Mouse (Mus musculus) ES-E14 (cell line): ENCODE measurements around the gene Smim14. TPM values are rescaled to one million over a fixed set of nuclear protein-coding genes. Genes with fewer than 3 reads are reported as not detected.

Experiments used
- DNase-seq: peaks from one replicate; pipeline ENCODE4 v3.0.0-alpha.2; 2013; ENCODE audit warnings: low read depth, low spot score
- H3K27ac ChIP-seq: 2 replicates; pipeline ENCODE4 v1.5.1; 2012; ENCODE audit warnings: low read depth, mild to moderate bottlenecking, low read length, moderate library complexity, mixed read lengths; ENCODE audit not compliant: poor library complexity, insufficient read depth, severe bottlenecking
- H3K36me3 ChIP-seq: 2 replicates; pipeline ENCODE4 v1.6.1; 2012; ENCODE audit warnings: mild to moderate bottlenecking, low read length, moderate library complexity, mixed read lengths; ENCODE audit not compliant: control insufficient read depth, poor library complexity, insufficient read depth, severe bottlenecking
- H3K4me1 ChIP-seq, 2 experiments: fragments of 150-350 bp in 1 of 2; sonication (generic) in 1 of 2; 2 replicates each; pipeline ENCODE4 v1.6.1; 2012; ENCODE audit warnings: low read length in 2 of 2, mild to moderate bottlenecking in 1 of 2, mixed read lengths in 1 of 2; ENCODE audit not compliant: control insufficient read depth in 2 of 2, insufficient read depth in 2 of 2, poor library complexity in 1 of 2
- H3K4me3 ChIP-seq, 2 experiments: fragments of 150-350 bp in 1 of 2; sonication (generic) in 1 of 2; 2 replicates each; pipeline ENCODE4 v1.5.1; 2012; ENCODE audit warnings: low read length in 2 of 2, low read depth in 1 of 2, mild to moderate bottlenecking in 1 of 2, mixed read lengths in 1 of 2; ENCODE audit not compliant: insufficient read depth in 1 of 2, poor library complexity in 1 of 2, severe bottlenecking in 1 of 2
- H3K9ac ChIP-seq: 2 replicates; pipeline ENCODE4 v1.6.1; 2012; ENCODE audit warnings: low read depth, mild to moderate bottlenecking, low read length, mixed read lengths; ENCODE audit not compliant: poor library complexity, insufficient read depth, severe bottlenecking
- H3K9me3 ChIP-seq: fragments of 150-350 bp; sonication (generic); 2 replicates; pipeline ENCODE4 v1.6.1; 2012; ENCODE audit warnings: low read depth, mild to moderate bottlenecking, low read length; ENCODE audit not compliant: control insufficient read depth, insufficient read depth
- CHD2 ChIP-seq: IDR thresholded peaks from 2 replicates; pipeline ENCODE4 v1.6.1; 2014; ENCODE audit warnings: mild to moderate bottlenecking, low read depth, low read length, inconsistent platforms
- HCFC1 ChIP-seq: IDR thresholded peaks from 2 replicates; pipeline ENCODE4 v1.6.1; 2012; ENCODE audit warnings: low read length, inconsistent platforms, borderline replicate concordance; ENCODE audit not compliant: insufficient read depth
- MAFK ChIP-seq: IDR thresholded peaks from 2 replicates; pipeline ENCODE4 v1.6.1; 2014; ENCODE audit warnings: mild to moderate bottlenecking, low read depth, low read length, inconsistent platforms; ENCODE audit not compliant: insufficient read depth
- ZC3H11A ChIP-seq: IDR thresholded peaks from 2 replicates; pipeline ENCODE4 v1.6.1; 2012; ENCODE audit warnings: low read depth, mild to moderate bottlenecking, inconsistent platforms, low read length, borderline replicate concordance
- ZNF384 ChIP-seq: IDR thresholded peaks from 2 replicates; pipeline ENCODE4 v1.6.1; 2012; ENCODE audit warnings: low read depth, low read length, inconsistent platforms
- in situ Hi-C, 2 experiments: fragments of 600-800 bp; cut with MboI; formaldehyde crosslinking; loops; one replicate each; pipeline ENCODE4 v1.15.1; 2025; ENCODE audit warnings: low sequenced_read_pairs in 2 of 2, inconsistent platforms in 1 of 2; ENCODE audit not compliant: unreplicated experiment in 2 of 2
- total RNA-seq: library from RNA; depleted of rRNA; stranded (reverse); fragments of 300-350 nt; gene quantifications from 2 replicates; pipeline ENCODE4 v1.2.3, GENCODE M21; 2012

Gene Smim14
- total RNA-seq, 1 experiment, result 23.5 TPM

DNA sequence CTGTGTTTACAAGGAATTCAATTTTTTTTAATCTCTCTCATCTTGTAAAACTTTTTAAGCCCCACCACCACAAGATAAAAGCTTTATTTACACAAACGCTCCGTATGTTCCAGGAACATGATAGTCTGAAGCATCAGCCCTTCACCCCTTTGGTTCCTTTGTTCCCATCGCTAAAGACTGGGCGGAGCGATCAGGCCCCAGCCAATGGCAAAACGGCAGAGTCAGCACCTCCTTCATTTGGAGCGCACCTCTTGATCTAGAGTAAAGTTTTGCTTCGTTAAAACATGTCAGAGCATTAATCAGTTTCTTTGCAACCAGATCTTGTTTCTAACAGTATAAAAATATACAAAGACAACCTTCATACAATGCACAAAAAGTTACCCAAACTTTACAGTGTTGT lies 31.2 kb downstream of the Smim14 start:
- in situ Hi-C loops, result no loop called here
- peak; percentile 27 for DNase-seq
- Histone ChIP-seq H3K36me3 (no peaks in the 10 kb centered on the region), H3K27ac (no peak overlapping the region), H3K9ac (no peak overlapping the region), H3K4me3 (no peak overlapping the region), H3K4me1 (peaks cover 2 to 4% of the 10 kb centered on the region in 2 experiments; a peak in 1 of 4 replicates), H3K9me3 (no peaks in the 10 kb centered on the region)
- peak; percentile 76 for TF ChIP-seq MAFK
- no peak for TF ChIP-seq HCFC1

DNA sequence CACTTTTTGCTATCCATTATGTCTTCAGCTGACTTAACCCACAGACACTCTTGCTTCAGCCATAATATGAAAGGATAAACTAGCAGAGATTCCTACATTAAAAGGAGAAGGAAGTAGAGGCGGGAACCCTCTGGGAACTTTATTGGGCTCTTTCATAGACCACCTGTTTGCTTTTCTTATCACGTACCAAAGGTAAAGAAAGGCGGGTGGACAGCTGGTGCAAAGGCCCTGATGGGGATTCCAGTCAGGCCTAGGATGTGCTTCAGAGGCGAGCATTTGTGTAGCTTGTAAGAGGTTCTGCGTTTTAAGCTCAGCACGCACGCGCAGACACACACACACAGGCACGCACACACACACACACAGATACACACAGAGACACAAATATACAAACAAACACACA lies 35.6 kb downstream of the Smim14 start:
- Histone ChIP-seq H3K27ac (no peak overlapping the region), H3K36me3 (no peaks in the 10 kb centered on the region), H3K9me3 (no peaks in the 10 kb centered on the region), H3K9ac (no peak overlapping the region), H3K4me1 (peaks cover 2 to 4% of the 10 kb centered on the region in 2 experiments; a peak in 1 of 4 replicates), H3K4me3 (no peak overlapping the region)
- in situ Hi-C loops, result no loop called here
- DNase-seq, result no peak
- TF ChIP-seq MAFK, result no peak
- TF ChIP-seq ZNF384, result no peak
- no peak for TF ChIP-seq CHD2
- TF ChIP-seq ZC3H11A, result no peak
- no peak for TF ChIP-seq HCFC1

DNA sequence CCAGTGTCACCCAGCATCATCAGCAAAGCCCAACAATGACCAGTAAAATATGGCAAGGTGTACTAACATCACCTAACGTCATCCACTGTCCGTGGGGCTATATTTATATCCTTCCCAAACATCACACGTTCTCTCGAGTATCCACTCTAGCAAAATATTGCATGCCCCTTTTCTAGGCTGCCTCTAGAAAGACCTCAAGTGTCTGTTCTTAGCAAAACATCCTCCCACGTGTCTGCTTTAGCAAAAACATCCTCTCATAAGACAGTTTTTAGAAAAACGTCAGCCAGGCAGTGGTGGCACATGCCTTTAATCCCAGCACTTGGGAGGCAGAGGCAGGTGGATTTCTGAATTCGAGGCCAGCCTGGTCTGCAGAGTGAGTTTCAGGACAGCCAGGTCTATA lies 36.8 kb downstream of the Smim14 start:
- Histone ChIP-seq H3K9ac (no peak overlapping the region), H3K9me3 (no peaks in the 10 kb centered on the region), H3K4me3 (no peak overlapping the region), H3K36me3 (no peaks in the 10 kb centered on the region), H3K27ac (no peak overlapping the region), H3K4me1 (peaks cover 0 to 4% of the 10 kb centered on the region in 2 experiments; a peak in 1 of 4 replicates)
- TF ChIP-seq ZC3H11A (no peak), CHD2 (no peak), MAFK (no peak), HCFC1 (no peak), ZNF384 (no peak)
- no peak for DNase-seq
- in situ Hi-C loops, result no loop called here

DNA sequence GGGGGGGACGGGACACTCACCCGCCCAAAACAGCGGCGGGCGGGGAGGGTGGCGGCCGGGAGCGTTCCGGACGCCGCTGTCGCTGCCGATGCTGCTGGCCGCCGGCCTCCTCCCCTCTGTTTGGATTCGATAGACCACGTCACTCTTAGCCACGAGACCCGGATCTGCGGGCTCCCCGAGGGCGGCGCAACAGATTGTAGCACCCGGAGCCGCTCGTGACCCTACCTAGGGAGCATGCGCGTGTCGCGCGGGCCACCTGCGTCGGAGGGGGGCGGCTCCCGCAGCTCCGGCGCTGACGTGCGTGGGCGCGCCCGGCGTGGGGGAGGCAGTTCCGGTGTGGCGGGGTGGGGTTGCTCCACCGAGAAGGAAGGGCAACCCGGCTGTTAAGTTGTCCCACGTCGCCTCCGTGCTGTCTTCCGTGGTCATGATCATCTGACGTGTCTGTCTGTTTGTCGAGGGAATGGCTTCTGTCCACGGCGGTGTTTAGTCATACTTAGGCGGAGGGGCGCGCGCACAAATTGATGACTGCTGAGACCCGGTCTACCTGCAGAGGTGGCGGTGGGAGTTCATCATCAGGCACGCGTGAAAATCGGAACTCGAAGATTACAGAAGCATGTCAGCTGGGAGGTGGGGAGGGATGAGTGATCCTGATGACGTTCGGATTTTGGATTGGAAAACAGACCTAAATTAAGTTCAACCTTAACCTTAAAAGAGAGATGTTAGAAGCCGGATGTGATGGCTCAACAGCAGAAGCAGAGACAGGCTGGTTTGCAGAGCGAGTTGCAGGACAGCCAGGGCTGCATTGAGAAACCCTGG lies 44.1 kb downstream of the Smim14 start, which contains the start of gene Gm43552:
Gm43552 (minus strand) TSS at position 118 of the 816 bp plus-strand sequence.
- Histone ChIP-seq H3K9me3 (no peaks in the 10 kb centered on the region), H3K9ac (peak within 1 kb of the TSS; percentile 85), H3K36me3 (no peaks in the 10 kb centered on the region), H3K4me3 (peak within 1 kb of the TSS; percentile 95 to 98), H3K27ac (0 out of 2 replicates have a peak within 1 kb of the TSS, but pooled peaks have one; percentile 15), H3K4me1 (peaks cover 2 to 4% of the 10 kb centered on the region in 2 experiments; a peak in 2 of 4 replicates)
- TF ChIP-seq MAFK (no peak), HCFC1 (peak; percentile 24; the same call in 1 of the 2 replicates)
- in situ Hi-C loops, result no loop called here
- DNase-seq, result peak; percentile 78
